Mouse (Mus musculus) ES-Bruce4 (cell line): Measurements from ENCODE around the gene Lpin1.

Experiments used
- CTCF ChIP-seq: IDR thresholded peaks from one replicate; pipeline ENCODE4 v1.8.1; 2011; ENCODE audit warnings: low read depth, low read length
- POLR2A ChIP-seq: IDR thresholded peaks from one replicate; pipeline ENCODE4 v1.8.1; 2011; ENCODE audit warnings: low read length; ENCODE audit not compliant: insufficient read depth

DNA sequence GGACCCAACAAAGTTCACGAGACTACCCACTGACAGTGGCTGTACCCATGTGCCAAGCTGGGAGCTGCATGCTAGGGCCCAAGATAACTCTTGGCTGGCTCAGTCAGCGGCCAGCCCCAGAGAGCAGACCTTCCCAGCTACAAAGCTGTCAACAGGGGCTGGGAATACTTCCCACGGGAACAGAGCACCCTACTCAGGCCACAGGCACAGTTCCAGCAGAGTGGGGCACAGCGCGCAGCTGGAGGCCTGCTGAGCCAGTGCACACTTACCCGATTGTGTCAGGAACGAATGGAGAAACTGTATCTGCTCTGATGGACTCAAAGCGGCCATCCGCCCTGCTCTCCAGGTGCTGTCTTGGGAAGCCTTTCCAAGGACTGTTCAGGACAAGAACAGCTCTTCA lies 95.6 kb downstream of the Lpin1 start:
- no peak for TF ChIP-seq POLR2A
- TF ChIP-seq CTCF = no peak
